ENCODE assay signal across 33 mouse cellular contexts in the genomic region with DNA sequence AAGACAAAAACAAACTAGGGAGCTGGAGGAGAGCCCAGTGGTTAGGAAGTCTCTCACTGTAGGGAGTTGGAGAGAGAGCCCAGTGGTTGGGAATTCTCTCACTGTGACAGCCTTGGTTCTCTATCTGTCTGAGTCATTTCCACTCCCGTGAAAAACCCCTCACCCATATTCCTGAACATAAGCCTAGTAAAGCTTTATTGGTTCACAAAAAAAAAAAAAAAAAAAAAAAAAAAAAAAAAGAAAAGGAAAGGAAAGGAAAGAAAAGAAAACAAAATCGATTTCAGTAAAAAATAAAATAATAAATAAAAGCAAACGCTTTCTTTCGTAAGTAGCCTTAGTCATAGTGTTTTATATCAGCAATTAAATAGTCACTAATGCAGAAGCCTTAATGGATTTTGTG.
"Had no signal": no experiment of that assay in that cellular context is flagged by ENCODE, and none has a peak within 500 bp of the region (broad histone marks: within the 10 kb centered on the region; RNA-seq: fewer than 3 reads in every experiment).

No protein-coding gene starts in this region.

- H3K27me3 ChIP-seq: heart, embryonic 13.5 days; heart, embryonic 15.5 days; hindbrain, embryonic 12.5 days; hindbrain, embryonic 13.5 days; hindbrain, embryonic 15.5 days; intestine, embryonic 15.5 days; kidney, embryonic 15.5 days had no signal

- H3K4me1 ChIP-seq: heart, embryonic 13.5 days; heart, embryonic 15.5 days; hindbrain, embryonic 10.5 days; hindbrain, embryonic 12.5 days; hindbrain, embryonic 15.5 days; intestine, embryonic 15.5 days; kidney, embryonic 15.5 days had no signal

- H3K4me3 ChIP-seq: heart, embryonic 13.5 days; heart, embryonic 15.5 days; hindbrain, embryonic 10.5 days; hindbrain, embryonic 12.5 days; hindbrain, embryonic 13.5 days; hindbrain, embryonic 15.5 days; intestine, embryonic 15.5 days; kidney, embryonic 15.5 days; layer of hippocampus, adult 2 months; left cerebral cortex, adult 2 months had no signal

- ATAC-seq: hindbrain, embryonic 16.5 days; hindbrain, postnatal 0 days; inflammation-experienced regulatory T-cells, adult 6 months; intestine, embryonic 15.5 days; intestine, embryonic 16.5 days; intestine, postnatal 0 days had no signal

- H3K27ac ChIP-seq: heart, embryonic 13.5 days; heart, embryonic 15.5 days; hindbrain, embryonic 10.5 days; hindbrain, embryonic 12.5 days; hindbrain, embryonic 13.5 days; hindbrain, embryonic 14.5 days; hindbrain, embryonic 15.5 days; hindbrain, postnatal 0 days; intestine, embryonic 15.5 days; kidney, embryonic 15.5 days; kidney, postnatal 0 days; layer of hippocampus, adult 2 months; left cerebral cortex, adult 2 months had no signal

- H3K9ac ChIP-seq: heart, embryonic 13.5 days; heart, embryonic 15.5 days; hindbrain, embryonic 12.5 days; hindbrain, embryonic 13.5 days; hindbrain, embryonic 14.5 days; hindbrain, embryonic 15.5 days; intestine, embryonic 15.5 days; kidney, embryonic 15.5 days had no signal

- H3K4me2 ChIP-seq: heart, embryonic 13.5 days; heart, embryonic 15.5 days; hindbrain, embryonic 12.5 days; hindbrain, embryonic 13.5 days; hindbrain, embryonic 14.5 days; hindbrain, embryonic 15.5 days; intestine, embryonic 15.5 days; kidney, embryonic 15.5 days had no signal

- H3K36me3 ChIP-seq: heart, embryonic 13.5 days; heart, embryonic 15.5 days; hindbrain, embryonic 10.5 days; hindbrain, embryonic 12.5 days; hindbrain, embryonic 13.5 days; hindbrain, embryonic 15.5 days; intestine, embryonic 15.5 days; kidney, embryonic 15.5 days had no signal

- H3K9me3 ChIP-seq: heart, embryonic 13.5 days; heart, embryonic 15.5 days; hindbrain, embryonic 10.5 days; hindbrain, embryonic 12.5 days; hindbrain, embryonic 13.5 days; hindbrain, embryonic 15.5 days; intestine, embryonic 15.5 days; kidney, embryonic 15.5 days had no signal

- DNase-seq: heart, postnatal 10 days; heart, postnatal 14 days; heart, postnatal 36 days; heart, postnatal 4 days; kidney, adult 11 months; kidney, adult 18-20 months; kidney, adult 2 months; kidney, adult 8-10 months; kidney, adult 9 months; kidney, postnatal 10 days; kidney, postnatal 14 days; kidney, postnatal 25 days; kidney, postnatal 36 days; kidney, postnatal 4 days; layer of hippocampus, adult 9-11 months; layer of hippocampus, postnatal 36 days had no signal
